Mouse (Mus musculus) ES-Bruce4 (cell line): ENCODE results near the gene Trim14.

Source experiments
- CTCF ChIP-seq: IDR thresholded peaks from one replicate; pipeline ENCODE4 v1.8.1; 2011; ENCODE audit warnings: low read depth, low read length
- EP300 ChIP-seq: IDR thresholded peaks from 2 replicates; pipeline ENCODE4 v1.6.1; 2011; ENCODE audit warnings: low read depth, low read length; ENCODE audit not compliant: insufficient read depth
- POLR2A ChIP-seq: IDR thresholded peaks from one replicate; pipeline ENCODE4 v1.8.1; 2011; ENCODE audit warnings: low read length; ENCODE audit not compliant: insufficient read depth

DNA sequence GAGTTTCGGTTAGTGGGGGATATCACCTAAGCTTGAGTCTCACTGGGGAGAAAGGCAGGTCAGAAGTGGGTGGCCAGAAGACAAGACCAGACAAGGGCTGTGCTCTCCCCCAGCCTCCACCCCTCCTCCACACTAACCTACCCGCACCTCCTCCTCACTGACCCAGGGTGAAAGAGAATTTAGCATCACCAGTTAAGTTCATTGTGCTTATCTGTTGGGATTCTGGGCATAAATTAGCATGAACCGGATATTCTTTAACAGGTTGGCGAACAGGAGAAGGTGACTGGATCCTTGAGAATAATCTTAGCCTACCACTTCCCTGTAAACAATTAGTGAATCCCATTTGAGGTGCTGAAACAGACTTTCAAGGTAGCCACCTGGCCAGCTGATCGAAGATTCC lies 60.8 kb downstream of the Trim14 start:
- TF ChIP-seq CTCF (no peak), EP300 (no peak), POLR2A (no peak)
